Mouse (Mus musculus) heart, embryonic 14.5 days (tissue): ENCODE measurements around the gene Rbks. TPM values are rescaled to one million over a fixed set of nuclear protein-coding genes. Genes with fewer than 3 reads are reported as not detected.

Experiments
- ATAC-seq: fragments of 200-750 bp; cut with Nextera tagmentation; 2 replicates; pipeline ENCODE4 v1.8.0; 2017; ENCODE audit warnings: low read depth, moderate TSS enrichment; ENCODE audit not compliant: insufficient number of reproducible peaks, insufficient read depth, low FRiP score
- H3K27ac ChIP-seq, 2 experiments: fragments of 200-500 bp in 1 of 2; fragments of 300-500 bp in 1 of 2; sonication (generic) in 1 of 2; replicated peaks in 1 of 2; 2 replicates each; pipeline ENCODE4 v1.5.1; 2012 to 2014; ENCODE audit warnings: low read depth in 2 of 2, low read length in 2 of 2, control low read depth in 1 of 2, mild to moderate bottlenecking in 1 of 2, mixed read lengths in 1 of 2; ENCODE audit not compliant: control insufficient read depth in 1 of 2, insufficient read depth in 1 of 2
- H3K27me3 ChIP-seq: fragments of 300-500 bp; sonication (generic); 2 replicates; pipeline ENCODE4 v1.6.1; 2014; ENCODE audit warnings: mild to moderate bottlenecking, low read length, control low read depth; ENCODE audit not compliant: control insufficient read depth, insufficient read depth
- H3K36me3 ChIP-seq: fragments of 300-500 bp; sonication (generic); 2 replicates; pipeline ENCODE4 v1.6.1; 2014; ENCODE audit warnings: mild to moderate bottlenecking, control low read depth, low read length, mixed read lengths; ENCODE audit not compliant: control insufficient read depth, insufficient read depth
- H3K4me1 ChIP-seq, 2 experiments: fragments of 200-500 bp in 1 of 2; fragments of 300-500 bp in 1 of 2; sonication (generic) in 1 of 2; 2 replicates each; pipeline ENCODE4 v1.6.1; 2012 to 2014; ENCODE audit warnings: low read length in 2 of 2, control low read depth in 1 of 2, mixed read lengths in 1 of 2; ENCODE audit not compliant: control insufficient read depth in 2 of 2, insufficient read depth in 2 of 2
- H3K4me2 ChIP-seq: fragments of 300-500 bp; sonication (generic); 2 replicates; pipeline ENCODE4 v1.6.1; 2014; ENCODE audit warnings: mild to moderate bottlenecking, low read length
- H3K4me3 ChIP-seq, 2 experiments: fragments of 200-500 bp in 1 of 2; fragments of 300-500 bp in 1 of 2; sonication (generic) in 1 of 2; 2 replicates each; pipeline ENCODE4 v1.5.1; 2012 to 2014; ENCODE audit warnings: low read length in 2 of 2, mild to moderate bottlenecking in 2 of 2, control low read depth in 1 of 2, low read depth in 1 of 2, moderate library complexity in 1 of 2; ENCODE audit not compliant: control insufficient read depth in 1 of 2, insufficient read depth in 1 of 2
- H3K9ac ChIP-seq: fragments of 300-500 bp; sonication (generic); 2 replicates; pipeline ENCODE4 v1.6.1; 2014; ENCODE audit warnings: mild to moderate bottlenecking, low read length
- H3K9me3 ChIP-seq: fragments of 300-500 bp; sonication (generic); 2 replicates; pipeline ENCODE4 v1.6.1; 2016; ENCODE audit warnings: low read length, control low read depth; ENCODE audit not compliant: control insufficient read depth
- WGBS: fragments of 180-500 bp; shearing (Covaris S2); extraction: QIAGEN DNeasy Blood & Tissue Kit; methylation state at CpG from one replicate; pipeline ENCODE4 v1.1.7; 2014; 5-methylcytosine and 5-hydroxymethylcytosine counted together
- polyA plus RNA-seq: library from polyadenylated mRNA; unstranded; fragments of >200 nt; fragmentation: Nextera tagmentation; extraction: Ambion mirVana; gene quantifications from 2 replicates; pipeline ENCODE4 v1.2.1, GENCODE M21; 2014

Rbks gene
- polyA plus RNA-seq = 3.6 and 4.5 TPM in 2 replicates

- H3K36me3 ChIP-seq = peaks cover 6% of the 10 kb centered on the region; the same call in 1 of the 2 replicates
- H3K4me2 ChIP-seq = peak within 1 kb of the TSS; percentile 79
- no peaks in the 10 kb centered on the region for H3K9me3 ChIP-seq
- peak within 1 kb of the TSS; percentile 92 to 94 for H3K27ac ChIP-seq
- peak within 1 kb of the TSS; percentile 84 to 89 for H3K4me3 ChIP-seq
- ATAC-seq = no peak
- 8% methylated on average over 18 of the region's 18 CpGs for WGBS
- H3K27me3 ChIP-seq = no peaks in the 10 kb centered on the region
- peak within 1 kb of the TSS; percentile 91 for H3K9ac ChIP-seq
- H3K4me1 ChIP-seq = peaks cover 2 to 6% of the 10 kb centered on the region in 2 experiments; a peak in 3 of 4 replicates
Measured at GRCm38 (mm10) chr5:31696971-31697643, at the start of gene Rbks. Gene Rbks (minus strand): TSS chr5:31697627.

DNA sequence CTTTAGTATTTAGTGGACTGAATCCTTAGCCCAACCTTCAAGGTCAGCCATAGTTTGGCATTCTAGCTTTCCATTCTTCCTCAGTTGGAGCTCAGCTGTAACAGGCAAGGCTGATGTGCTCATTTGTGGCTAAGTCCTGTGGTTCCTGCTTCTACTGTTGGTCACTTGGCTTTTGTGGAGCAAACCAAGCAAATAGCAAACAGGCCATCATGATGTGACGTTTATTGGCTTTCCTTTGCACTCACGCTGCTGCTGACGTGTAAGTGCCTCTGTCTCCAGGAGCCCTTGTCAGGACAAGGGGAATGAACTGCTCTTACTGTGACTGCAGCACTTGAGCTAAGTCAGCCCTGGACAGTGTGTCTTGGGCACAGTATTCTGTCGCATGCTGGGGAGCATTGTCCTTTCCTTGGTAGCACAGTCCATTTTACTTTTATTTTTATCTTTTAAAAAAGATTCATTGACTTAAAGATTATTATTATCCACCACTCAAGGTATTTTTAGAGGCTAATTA is 45.1 kb upstream of the Rbks start:
- Histone ChIP-seq H3K9me3 (no peaks in the 10 kb centered on the region), H3K4me3 (no peak overlapping the region), H3K36me3 (no peaks in the 10 kb centered on the region), H3K9ac (no peak overlapping the region), H3K27ac (0 out of 4 replicates have a peak overlapping the region, but pooled peaks of 1 of the 2 experiments have one; percentile 27), H3K4me2 (no peak overlapping the region), H3K4me1 (peaks cover 0 to 3% of the 10 kb centered on the region in 2 experiments; a peak in 2 of 4 replicates), H3K27me3 (no peaks in the 10 kb centered on the region)
- 39% methylated on average over 4 of the region's 4 CpGs for WGBS
- ATAC-seq = no peak

DNA sequence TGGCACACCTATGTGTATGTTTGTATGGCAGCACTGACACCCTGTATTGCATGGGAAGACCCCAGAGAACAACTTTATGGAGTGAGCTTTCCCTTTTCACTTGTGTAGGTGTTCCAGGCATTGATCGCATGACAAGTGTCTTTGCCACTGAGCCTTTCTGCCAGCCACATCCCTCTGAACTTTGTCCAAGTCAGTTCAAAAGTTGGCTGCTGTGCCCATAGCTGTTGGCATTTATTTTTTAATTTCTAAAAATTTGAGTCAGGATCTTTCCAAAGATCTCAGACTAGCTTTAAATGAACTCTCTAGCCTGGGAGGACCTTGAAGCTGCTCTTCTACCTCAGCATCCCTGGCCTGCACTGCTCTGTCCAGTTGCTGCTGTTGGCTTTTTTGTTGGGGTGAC is 44.5 kb upstream of the Rbks start:
- Histone ChIP-seq H3K4me3 (no peak overlapping the region), H3K4me2 (no peak overlapping the region), H3K36me3 (no peaks in the 10 kb centered on the region), H3K27me3 (no peaks in the 10 kb centered on the region), H3K27ac (no peak overlapping the region), H3K9ac (no peak overlapping the region), H3K4me1 (peaks cover 0 to 3% of the 10 kb centered on the region in 2 experiments; a peak in 2 of 4 replicates), H3K9me3 (no peaks in the 10 kb centered on the region)
- WGBS = 91% methylated on average over 1 of the region's 1 CpGs
- no peak for ATAC-seq

GRCm38 (mm10) chr5:31732644-31733338 is 35.4 kb upstream of the Rbks start:
- H3K27me3 ChIP-seq = no peaks in the 10 kb centered on the region
- no peaks in the 10 kb centered on the region for H3K36me3 ChIP-seq
- no peak overlapping the region for H3K4me3 ChIP-seq
- H3K4me1 ChIP-seq = no peaks in the 10 kb centered on the region
- no peaks in the 10 kb centered on the region for H3K9me3 ChIP-seq
- H3K9ac ChIP-seq = no peak overlapping the region
- WGBS = 30% methylated on average over 3 of the region's 3 CpGs
- H3K4me2 ChIP-seq = no peak overlapping the region
- ATAC-seq = no peak
- H3K27ac ChIP-seq = no peak overlapping the region

DNA sequence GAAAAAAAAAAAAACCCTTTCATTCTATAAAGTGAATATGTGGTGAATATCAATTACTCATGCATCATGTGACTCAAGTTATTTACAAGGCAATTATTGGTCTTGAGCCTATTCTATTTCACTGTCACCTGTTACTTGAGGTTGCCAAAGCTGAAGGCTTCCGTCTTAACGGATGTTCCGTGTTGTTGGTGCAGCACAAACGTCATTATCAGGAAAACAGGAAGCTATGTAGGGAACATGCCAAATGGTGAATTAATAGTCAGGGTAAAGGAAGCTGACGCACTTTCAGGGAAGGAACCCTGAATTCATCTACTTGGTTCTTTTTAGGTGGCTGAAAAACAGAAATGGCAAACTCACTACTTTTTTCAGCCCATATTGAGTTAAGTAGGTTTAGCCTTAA is 30.0 kb upstream of the Rbks start:
- H3K27ac ChIP-seq = no peak overlapping the region
- H3K4me3 ChIP-seq = no peak overlapping the region
- ATAC-seq = no peak
- H3K4me1 ChIP-seq = no peaks in the 10 kb centered on the region; a peak in 1 of 4 replicates
- no peaks in the 10 kb centered on the region for H3K27me3 ChIP-seq
- H3K9ac ChIP-seq = no peak overlapping the region
- H3K9me3 ChIP-seq = no peaks in the 10 kb centered on the region
- whole genome bisulfite sequencing = 69% methylated on average over 5 of the region's 5 CpGs
- no peaks in the 10 kb centered on the region for H3K36me3 ChIP-seq
- no peak overlapping the region for H3K4me2 ChIP-seq

- no peaks in the 10 kb centered on the region for H3K9me3 ChIP-seq
- H3K27me3 ChIP-seq = no peaks in the 10 kb centered on the region
- ATAC-seq = no peak
- no peaks in the 10 kb centered on the region; a peak in 1 of 4 replicates for H3K4me1 ChIP-seq
- H3K27ac ChIP-seq = no peak overlapping the region
- no peak overlapping the region for H3K4me3 ChIP-seq
- no peak overlapping the region for H3K4me2 ChIP-seq
- H3K9ac ChIP-seq = no peak overlapping the region
- 88% methylated on average over 2 of the region's 2 CpGs for WGBS
- no peaks in the 10 kb centered on the region for H3K36me3 ChIP-seq
Measured at GRCm38 (mm10) chr5:31725885-31726284, 28.5 kb upstream of the Rbks start.

DNA sequence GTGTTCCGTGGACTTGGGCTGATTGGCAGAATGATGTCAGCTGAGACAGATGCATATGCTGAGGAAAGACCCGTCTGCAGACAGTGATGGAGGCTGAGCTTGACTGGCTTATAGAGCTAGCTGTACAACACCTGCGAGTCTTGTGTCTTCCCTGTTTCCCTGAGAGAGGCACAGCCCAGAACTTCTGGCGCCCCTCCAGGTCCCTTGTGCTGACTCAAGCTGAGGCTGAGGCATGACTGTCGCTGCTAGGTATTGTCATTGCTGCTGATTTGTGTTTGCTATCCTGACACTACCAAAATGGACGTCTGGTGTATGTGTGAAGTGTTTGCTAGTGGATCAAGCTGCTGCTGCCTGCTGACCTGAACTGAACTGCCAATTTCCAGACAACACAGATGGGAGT is 27.1 kb upstream of the Rbks start:
- ATAC-seq = no peak
- Histone ChIP-seq H3K27ac (no peak overlapping the region), H3K36me3 (no peaks in the 10 kb centered on the region), H3K9ac (no peak overlapping the region), H3K9me3 (no peaks in the 10 kb centered on the region), H3K4me1 (no peaks in the 10 kb centered on the region; a peak in 1 of 4 replicates), H3K4me3 (no peak overlapping the region), H3K27me3 (no peaks in the 10 kb centered on the region), H3K4me2 (no peak overlapping the region)
- WGBS = 75% methylated on average over 6 of the region's 6 CpGs
